Mouse (Mus musculus): ENCODE results near the gene Unc13d.

DNA sequence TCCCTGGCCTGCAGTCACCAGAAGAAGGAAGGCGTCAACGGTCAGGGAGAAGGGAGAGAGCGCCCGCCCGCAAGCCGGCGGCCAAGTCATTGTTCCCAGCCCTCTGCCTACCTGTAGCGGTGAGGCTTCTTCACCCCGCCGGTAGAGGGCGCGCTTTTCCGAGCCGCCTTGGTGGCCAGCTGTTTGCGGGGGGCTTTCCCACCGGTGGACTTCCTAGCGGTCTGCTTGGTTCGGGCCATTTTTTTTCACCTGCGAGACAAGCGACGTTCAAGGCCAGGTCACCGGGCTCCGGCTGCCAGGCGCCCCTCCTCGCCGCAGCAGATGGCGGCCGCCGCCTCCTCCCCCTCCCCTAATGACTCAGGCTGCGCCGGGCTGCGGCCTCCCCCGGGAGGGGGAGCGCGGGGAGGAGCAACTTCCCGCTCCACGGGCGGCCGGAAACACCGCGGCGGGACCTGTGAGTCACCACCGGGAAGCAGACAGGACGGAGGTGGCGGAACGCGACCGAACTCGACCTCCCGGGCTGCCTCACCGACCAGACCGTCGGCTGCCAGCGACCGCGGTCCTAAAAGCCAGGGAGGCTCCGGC lies 53.9 kb downstream of the Unc13d start:
- TF ChIP-seq POLR2A (IDR thresholded peaks at IDR 0.05; ENCODE audit: low read depth, low read length) (no peak), MAX (IDR thresholded peaks at IDR 0.05; ENCODE audit: low read length) (no peak), TCF12 (IDR thresholded peaks at IDR 0.05; ENCODE audit: low read depth, low read length) (no peak), CTCF (conservative IDR thresholded peaks at IDR 0.05 in 1 of 2, IDR thresholded peaks at IDR 0.05 in 1 of 2; ENCODE audit: low read depth in 2 of 2, low read length in 2 of 2) (peak in 1 of 2 experiments; percentile 70; a peak in 2 of 4 replicates), CHD1 (IDR thresholded peaks at IDR 0.05; ENCODE audit: low read depth, low read length) (0 out of 2 replicates have a peak, but pooled peaks have one; percentile 48), RAD21 (IDR thresholded peaks at IDR 0.05; ENCODE audit: low read depth, low read length) (no peak), ZMIZ1 (IDR thresholded peaks at IDR 0.05; ENCODE audit: low read depth, low read length) (no peak), E2F4 (IDR thresholded peaks at IDR 0.05; ENCODE audit: insufficient replicate concordance, low read depth, low read length) (no peak), KAT2A (IDR thresholded peaks at IDR 0.05; ENCODE audit: insufficient replicate concordance, low read length) (no peak), HCFC1 (IDR thresholded peaks at IDR 0.05; ENCODE audit: low read depth, low read length) (no peak), ETS1 (conservative IDR thresholded peaks at IDR 0.05; ENCODE audit: low read depth, low read length) (peak; percentile 64; the same call in 1 of the 2 replicates), USF1 (IDR thresholded peaks at IDR 0.05; ENCODE audit: low read depth, low read length) (no peak), RCOR1 (conservative IDR thresholded peaks at IDR 0.05; ENCODE audit: low read depth, low read length) (no peak)
